Mouse (Mus musculus): ENCODE measurements around the gene Eif1b.
A peak's percentile ranks its signal among the peaks of the same experiment; 100 is the strongest.

- no peak for TF ChIP-seq CTCF (IDR thresholded peaks at IDR 0.05; ENCODE audit: low read depth, low read length)
- peak; percentile 16; the same call in 1 of the 2 replicates for TF ChIP-seq POLR2A (IDR thresholded peaks at IDR 0.05; ENCODE audit: borderline replicate concordance, low read depth, low read length)
Observed at GRCm38 (mm10) chr9:120492010-120492399, at the start of gene Eif1b.

Measured in bone marrow macrophage, adult 2 months (primary cell).